Comparison of ENCODE assay signal across 13 mouse cellular contexts in the genomic region with DNA sequence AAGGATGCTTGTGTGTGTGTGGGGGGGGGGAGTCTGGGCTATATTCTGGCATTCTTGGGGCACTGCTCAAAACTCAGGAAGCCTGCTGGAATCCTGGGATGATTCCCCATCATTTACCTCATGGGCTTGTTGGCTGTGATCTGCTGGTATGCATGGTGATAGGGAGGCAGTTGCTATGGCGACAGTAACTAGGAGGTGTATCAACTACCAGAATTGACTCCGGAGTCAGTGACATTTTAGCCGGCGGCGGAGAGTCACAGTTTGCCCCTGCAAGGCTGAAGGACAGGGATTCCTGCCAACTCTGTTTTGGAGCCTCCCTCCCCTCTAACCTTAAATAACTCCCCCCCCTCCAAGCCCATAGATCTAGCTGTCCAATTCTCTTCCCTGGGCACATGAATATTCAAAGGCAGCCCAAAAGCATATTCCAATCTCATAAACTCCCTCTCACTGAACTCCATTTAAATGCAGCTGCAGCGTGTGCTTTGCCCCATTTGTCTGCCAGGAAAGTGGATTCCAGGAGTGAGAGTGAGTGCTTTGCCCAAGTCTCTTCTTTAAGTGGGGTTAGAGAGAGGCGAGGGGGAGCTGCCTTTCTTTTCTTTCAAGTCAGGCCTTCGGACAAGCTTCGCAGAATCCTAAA.
DNase-seq lines count a peak whose midpoint lies in the region; ATAC-seq lines count a peak whose summit lies in the region.
"Had no signal": no experiment of that assay in that cellular context is flagged by ENCODE, and none has a peak within 500 bp of the region (broad histone marks: within the 10 kb centered on the region; RNA-seq: fewer than 3 reads in every experiment).

No protein-coding gene starts in this region.

- H3K27ac ChIP-seq in neural tube, embryonic 11.5 days (ENCODE audit: low read depth, low read length) = no peak overlapping the region
- peak overlapping the region; percentile 61; the same call in 1 of the 2 replicates for H3K27ac ChIP-seq in hindbrain, embryonic 14.5 days
- H3K27ac ChIP-seq in midbrain, embryonic 10.5 days (replicated peaks) = no peak overlapping the region
- H3K27ac ChIP-seq: embryonic facial prominence, embryonic 12.5 days; liver, embryonic 15.5 days had no signal

- no peak overlapping the region for H3K9ac ChIP-seq in neural tube, embryonic 11.5 days (ENCODE audit: low read length)
- no peak overlapping the region for H3K9ac ChIP-seq in hindbrain, embryonic 14.5 days
- H3K9ac ChIP-seq: embryonic facial prominence, embryonic 12.5 days; liver, embryonic 15.5 days had no signal

- H3K27me3 ChIP-seq in neural tube, embryonic 11.5 days (ENCODE audit: control insufficient read depth, insufficient read depth, low read length) = no peaks in the 10 kb centered on the region
- H3K27me3 ChIP-seq in hindbrain, embryonic 14.5 days (ENCODE audit: control insufficient read depth, insufficient read depth, low read length) = no peaks in the 10 kb centered on the region
- H3K27me3 ChIP-seq in midbrain, embryonic 10.5 days (ENCODE audit: low read depth, poor library complexity, severe bottlenecking) = no peaks in the 10 kb centered on the region; the same call in 1 of the 2 replicates
- H3K27me3 ChIP-seq: embryonic facial prominence, embryonic 12.5 days; liver, embryonic 15.5 days had no signal

- no peak for ATAC-seq in neural tube, embryonic 11.5 days (ENCODE audit: insufficient read depth, low FRiP score, low TSS enrichment)
- 0 out of 2 replicates have a peak, but pooled peaks have one; percentile 66 for ATAC-seq in hindbrain, embryonic 14.5 days (ENCODE audit: low FRiP score)
- ATAC-seq: intestine, postnatal 0 days had no signal

- DNase-seq in neural tube, embryonic 11.5 days (ENCODE audit: low spot score) = peak; percentile 45
- no peak for DNase-seq in neural tube, embryonic 10.5 days (ENCODE audit: extremely low spot score, low spot score)
- peak; percentile 83 for DNase-seq in hindbrain, embryonic 14.5 days (ENCODE audit: low spot score)
- peak; percentile 43 for DNase-seq in midbrain, embryonic 10.5 days (ENCODE audit: low spot score)
- peak; percentile 86 for DNase-seq in telencephalon, adult 2 months (ENCODE audit: low read depth, low spot score)
- DNase-seq in thymus, postnatal 0 days (ENCODE audit: low spot score) = no peak
- no peak for DNase-seq in thymus, postnatal 10 days (ENCODE audit: low spot score in 2 of 2)
- DNase-seq: heart, adult 18-20 months had no signal

- no peaks in the 10 kb centered on the region for H3K36me3 ChIP-seq in neural tube, embryonic 11.5 days (ENCODE audit: control insufficient read depth, insufficient read depth, low read length)
- no peaks in the 10 kb centered on the region for H3K36me3 ChIP-seq in hindbrain, embryonic 14.5 days (replicated peaks; ENCODE audit: control insufficient read depth, insufficient read depth)
- no peaks in the 10 kb centered on the region for H3K36me3 ChIP-seq in midbrain, embryonic 10.5 days
- H3K36me3 ChIP-seq: embryonic facial prominence, embryonic 12.5 days; G1E; liver, embryonic 15.5 days had no signal

- H3K4me1 ChIP-seq in neural tube, embryonic 11.5 days (ENCODE audit: control insufficient read depth, insufficient read depth, low read length) = peaks cover 5% of the 10 kb centered on the region
- peaks cover 30% of the 10 kb centered on the region for H3K4me1 ChIP-seq in hindbrain, embryonic 14.5 days (replicated peaks; ENCODE audit: control insufficient read depth, insufficient read depth, low read length)
- H3K4me1 ChIP-seq in midbrain, embryonic 10.5 days = peaks cover 29% of the 10 kb centered on the region
- H3K4me1 ChIP-seq: liver, embryonic 15.5 days had no signal

- no peaks in the 10 kb centered on the region for H3K9me3 ChIP-seq in neural tube, embryonic 11.5 days (ENCODE audit: control insufficient read depth, low read length)
- no peaks in the 10 kb centered on the region for H3K9me3 ChIP-seq in hindbrain, embryonic 14.5 days (ENCODE audit: control insufficient read depth, low read length)
- no peaks in the 10 kb centered on the region for H3K9me3 ChIP-seq in midbrain, embryonic 10.5 days (replicated peaks)
- H3K9me3 ChIP-seq: embryonic facial prominence, embryonic 12.5 days; liver, embryonic 15.5 days had no signal

- H3K4me2 ChIP-seq in neural tube, embryonic 11.5 days (ENCODE audit: low read depth) = no peak overlapping the region
- peak overlapping the region; percentile 22; the same call in 1 of the 2 replicates for H3K4me2 ChIP-seq in hindbrain, embryonic 14.5 days (replicated peaks)
- H3K4me2 ChIP-seq: embryonic facial prominence, embryonic 12.5 days; liver, embryonic 15.5 days had no signal

- WGBS in neural tube, embryonic 11.5 days = 38% methylated on average over 9 of the region's 9 CpGs
- WGBS in hindbrain, embryonic 14.5 days = 16% methylated on average over 9 of the region's 9 CpGs
- 40% methylated on average over 9 of the region's 9 CpGs for WGBS in midbrain, embryonic 10.5 days

- H3K4me3 ChIP-seq in neural tube, embryonic 11.5 days (ENCODE audit: low read depth, low read length) = no peak overlapping the region
- H3K4me3 ChIP-seq in hindbrain, embryonic 14.5 days (replicated peaks; ENCODE audit: low read length) = no peak overlapping the region
- H3K4me3 ChIP-seq in midbrain, embryonic 10.5 days = no peak overlapping the region
- H3K4me3 ChIP-seq: embryonic facial prominence, embryonic 12.5 days; liver, embryonic 15.5 days; myocyte had no signal

Comparison
In these comparisons a context has a peak if more than half of its experiments do, and no peak if none do; other contexts are left out.
1. DNase-seq: peak in neural tube, embryonic 11.5 days (single experiment), hindbrain, embryonic 14.5 days (single experiment), midbrain, embryonic 10.5 days (single experiment) and telencephalon, adult 2 months (single experiment); none in neural tube, embryonic 10.5 days (single experiment), thymus, postnatal 0 days (single experiment) and thymus, postnatal 10 days (0 of 2).